Mouse (Mus musculus): ENCODE data around the gene Fam57a. TPM values are rescaled to one million over a fixed set of nuclear protein-coding genes. Genes with fewer than 3 reads are reported as not detected.

Gene Fam57a
- polyA plus RNA-seq, 1 experiment from 2014 or later: 22.8 TPM

DNA sequence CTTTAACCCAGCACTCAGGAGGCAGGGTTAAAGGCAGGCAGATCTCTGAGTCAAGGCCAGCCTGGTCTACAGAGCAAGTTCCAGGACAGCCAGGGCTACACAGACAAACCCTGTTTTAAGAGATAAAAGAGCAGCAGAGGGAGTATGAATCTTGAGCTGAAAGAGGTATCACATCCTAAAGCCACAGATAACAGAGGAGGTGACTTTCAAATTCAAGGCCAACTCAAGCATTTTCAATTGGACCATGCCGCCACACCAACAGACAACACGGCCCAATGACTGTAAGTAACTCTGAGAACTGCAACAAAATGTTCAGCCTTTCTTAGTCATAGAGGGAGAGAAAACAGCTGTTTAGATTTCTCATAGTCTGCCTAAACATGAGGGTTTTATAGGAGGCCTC lies 25.3 kb upstream of the Fam57a start:
- Histone ChIP-seq H3K4me1 (peaks cover 3% of the 10 kb centered on the region), H3K27me3 (replicated peaks) (no peaks in the 10 kb centered on the region), H3K4me2 (no peak overlapping the region), H3K9me3 (no peaks in the 10 kb centered on the region), H3K27ac (replicated peaks) (no peak overlapping the region), H3K9ac (no peak overlapping the region), H3K4me3 (no peak overlapping the region), H3K36me3 (peaks cover 45% of the 10 kb centered on the region)
- no peak for ATAC-seq (ENCODE audit: extremely low read depth, insufficient number of reproducible peaks, low FRiP score, low TSS enrichment)
- 86% methylated on average over 2 of the region's 2 CpGs for WGBS

DNA sequence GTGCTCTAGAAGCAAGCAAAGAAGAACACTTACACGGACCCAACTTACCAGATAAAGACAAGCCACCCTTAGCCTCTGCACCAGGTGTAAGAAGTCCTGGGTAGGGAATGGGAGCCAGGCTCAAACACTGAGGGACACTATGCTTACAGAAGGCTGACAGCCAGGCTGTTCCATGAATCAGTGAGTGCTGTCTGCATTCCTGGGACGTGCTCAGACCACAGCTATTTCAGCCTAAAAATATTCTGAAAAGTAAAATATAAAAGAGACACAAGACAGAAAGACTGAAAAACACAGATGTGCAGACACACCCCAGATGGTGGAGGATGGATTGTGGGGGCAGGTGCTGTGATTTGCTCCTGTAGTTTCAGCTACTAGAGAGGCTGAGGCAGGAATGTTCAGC lies 24.6 kb upstream of the Fam57a start:
- H3K27me3 ChIP-seq (replicated peaks): no peaks in the 10 kb centered on the region
- H3K4me3 ChIP-seq: no peak overlapping the region
- 67% methylated on average over 2 of the region's 2 CpGs for WGBS
- no peaks in the 10 kb centered on the region; the same call in none of the 2 replicates for H3K4me1 ChIP-seq
- H3K4me2 ChIP-seq: no peak overlapping the region
- no peak overlapping the region for H3K27ac ChIP-seq (replicated peaks)
- H3K36me3 ChIP-seq: peaks cover 50% of the 10 kb centered on the region
- no peak overlapping the region for H3K9ac ChIP-seq
- no peaks in the 10 kb centered on the region for H3K9me3 ChIP-seq
- no peak for ATAC-seq (ENCODE audit: extremely low read depth, insufficient number of reproducible peaks, low FRiP score, low TSS enrichment)

DNA sequence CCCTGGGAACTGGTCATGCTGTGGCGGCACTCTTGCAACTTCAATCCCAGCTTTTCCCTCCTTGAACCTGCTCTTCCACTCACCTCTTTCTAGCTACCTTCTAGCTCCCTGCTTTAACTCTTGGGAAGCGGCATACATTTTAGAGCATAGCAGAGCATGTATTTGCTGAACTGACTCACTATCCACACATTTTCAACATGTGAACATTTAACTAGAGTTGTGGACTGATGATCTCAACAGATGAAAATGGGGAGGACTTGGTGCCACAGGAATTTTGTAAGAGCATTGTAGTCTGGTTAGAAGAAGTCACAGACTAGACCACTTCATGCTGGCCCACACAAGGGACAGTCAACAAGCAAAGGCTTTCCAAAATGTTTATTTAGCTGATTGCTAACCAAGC lies 21.1 kb upstream of the Fam57a start:
- Histone ChIP-seq H3K36me3 (peaks cover 65% of the 10 kb centered on the region), H3K9me3 (no peaks in the 10 kb centered on the region), H3K4me3 (no peak overlapping the region), H3K4me1 (peaks cover 5% of the 10 kb centered on the region), H3K9ac (no peak overlapping the region), H3K27me3 (replicated peaks) (no peaks in the 10 kb centered on the region), H3K27ac (replicated peaks) (no peak overlapping the region), H3K4me2 (no peak overlapping the region)
- 95% methylated on average over 2 of the region's 2 CpGs for WGBS
- no peak for ATAC-seq (ENCODE audit: extremely low read depth, insufficient number of reproducible peaks, low FRiP score, low TSS enrichment)

DNA sequence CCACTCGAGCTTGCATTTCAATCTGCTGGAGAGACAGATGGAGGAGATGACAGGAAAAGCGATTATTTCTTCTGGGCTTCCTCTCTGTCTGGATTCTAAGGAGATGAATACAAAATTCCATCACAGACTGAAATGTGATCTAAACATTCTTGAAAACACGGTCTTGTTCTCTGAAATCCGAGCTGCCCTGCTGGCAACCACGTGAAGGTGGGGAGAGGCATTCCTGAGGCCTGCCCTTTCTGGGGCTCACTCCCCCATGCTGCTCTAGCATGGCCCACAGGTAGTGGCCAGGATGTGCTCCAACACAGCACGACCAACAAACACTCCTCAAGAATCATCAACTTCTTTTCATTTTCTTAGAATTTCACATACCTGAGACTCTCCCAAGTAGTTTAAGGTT lies 19.2 kb upstream of the Fam57a start:
- Histone ChIP-seq H3K27ac (replicated peaks) (0 out of 2 replicates have a peak overlapping the region, but pooled peaks have one; percentile 3), H3K4me1 (peaks cover 5% of the 10 kb centered on the region), H3K9me3 (no peaks in the 10 kb centered on the region), H3K4me3 (no peak overlapping the region), H3K9ac (0 out of 2 replicates have a peak overlapping the region, but pooled peaks have one; percentile 9), H3K36me3 (peaks cover 61% of the 10 kb centered on the region), H3K4me2 (no peak overlapping the region), H3K27me3 (replicated peaks) (no peaks in the 10 kb centered on the region)
- 44% methylated on average over 6 of the region's 6 CpGs for WGBS
- ATAC-seq (ENCODE audit: extremely low read depth, insufficient number of reproducible peaks, low FRiP score, low TSS enrichment): no peak

DNA sequence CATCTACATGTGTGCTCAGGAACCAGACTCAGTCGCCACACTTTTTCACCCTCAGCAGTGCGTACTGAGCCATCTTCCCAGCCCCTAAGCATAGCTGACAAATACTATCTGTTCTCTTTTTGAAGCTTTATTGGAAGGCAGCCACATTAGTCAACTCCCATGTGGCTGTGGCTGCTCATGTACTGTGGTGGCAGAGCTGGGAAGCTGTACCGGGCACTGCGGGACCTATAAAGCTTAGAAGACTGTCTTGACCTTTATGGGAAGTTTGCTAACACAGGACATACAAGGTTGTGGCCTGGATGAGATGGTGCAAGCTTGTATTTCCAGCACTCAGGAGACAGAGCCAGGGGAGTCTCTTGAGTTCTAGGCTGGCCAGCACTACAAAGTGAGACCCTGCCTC lies 12.8 kb upstream of the Fam57a start:
- no peak overlapping the region for H3K4me3 ChIP-seq
- H3K4me1 ChIP-seq: peaks cover 6% of the 10 kb centered on the region
- ATAC-seq (ENCODE audit: extremely low read depth, insufficient number of reproducible peaks, low FRiP score, low TSS enrichment): no peak
- peaks cover 27% of the 10 kb centered on the region for H3K36me3 ChIP-seq
- WGBS: 92% methylated on average over 4 of the region's 4 CpGs
- H3K27me3 ChIP-seq (replicated peaks): no peaks in the 10 kb centered on the region
- no peak overlapping the region for H3K9ac ChIP-seq
- no peak overlapping the region for H3K4me2 ChIP-seq
- H3K27ac ChIP-seq (replicated peaks): no peak overlapping the region
- H3K9me3 ChIP-seq: no peaks in the 10 kb centered on the region

DNA sequence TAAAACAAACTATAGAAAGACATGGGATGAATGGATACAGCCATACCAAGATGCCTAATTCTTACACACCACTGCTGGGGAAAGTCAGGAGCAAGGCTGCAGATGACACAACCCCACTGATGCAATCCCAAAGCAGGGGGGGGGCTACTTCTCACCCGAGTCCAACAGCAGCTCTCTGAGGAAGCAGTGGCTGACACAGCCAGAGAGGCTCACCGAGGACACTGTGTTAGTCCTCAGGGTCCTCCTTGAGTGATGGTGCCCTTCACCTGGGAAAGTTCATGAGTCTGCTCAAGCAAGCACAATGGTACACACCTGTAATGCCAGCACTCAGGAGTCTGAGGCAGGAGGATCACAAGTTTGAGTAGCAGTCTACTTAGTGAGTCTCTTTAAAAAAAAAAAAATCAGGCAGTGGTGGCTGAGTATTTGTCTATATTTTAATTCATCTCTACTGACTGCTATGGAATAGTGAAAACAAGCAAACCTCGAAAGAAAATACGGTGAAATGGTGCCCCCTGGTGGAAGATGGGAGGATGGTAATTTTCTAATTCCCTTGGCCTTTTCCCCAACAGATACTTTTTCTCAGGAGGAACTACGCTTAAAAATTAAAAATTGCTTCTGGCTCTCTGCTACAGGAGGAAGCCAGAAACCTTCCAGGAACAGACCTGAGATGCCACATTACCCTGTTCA lies 12.2 kb upstream of the Fam57a start:
- no peak for ATAC-seq (ENCODE audit: extremely low read depth, insufficient number of reproducible peaks, low FRiP score, low TSS enrichment)
- 21% methylated on average over 5 of the region's 5 CpGs for WGBS

DNA sequence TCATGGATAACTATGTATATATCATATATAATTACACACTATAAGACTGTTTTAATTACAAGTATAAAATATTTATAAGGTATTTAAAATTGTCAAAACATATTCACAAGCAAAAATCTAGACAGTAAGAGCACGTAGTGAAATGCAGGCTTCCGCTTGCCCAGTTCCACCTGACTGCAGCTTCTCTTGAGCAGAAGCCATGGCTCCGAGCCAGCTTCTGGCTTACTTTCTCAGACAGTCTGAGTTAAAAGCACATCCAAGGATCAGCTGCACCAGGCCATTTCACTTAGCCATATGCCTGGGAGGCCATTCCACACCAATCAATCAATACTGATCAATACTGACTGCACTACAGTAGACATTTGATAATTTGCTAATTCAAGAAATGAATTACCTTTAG lies 10.5 kb upstream of the Fam57a start:
- Histone ChIP-seq H3K27ac (replicated peaks) (no peak overlapping the region), H3K4me2 (no peak overlapping the region), H3K9me3 (no peaks in the 10 kb centered on the region), H3K4me1 (peaks cover 6% of the 10 kb centered on the region), H3K36me3 (peaks cover 29% of the 10 kb centered on the region), H3K27me3 (replicated peaks) (no peaks in the 10 kb centered on the region), H3K9ac (no peak overlapping the region), H3K4me3 (no peak overlapping the region)
- WGBS: 89% methylated on average over 3 of the region's 3 CpGs
- no peak for ATAC-seq (ENCODE audit: extremely low read depth, insufficient number of reproducible peaks, low FRiP score, low TSS enrichment)

More for the DNA sequence above, 12.2 kb upstream of the Fam57a start:
- H3K4me1 ChIP-seq: peaks cover 6% of the 10 kb centered on the region
- no peak overlapping the region for H3K4me3 ChIP-seq
- no peak overlapping the region for H3K9ac ChIP-seq
- H3K4me2 ChIP-seq: no peak overlapping the region
- H3K9me3 ChIP-seq: no peaks in the 10 kb centered on the region
- no peak overlapping the region for H3K27ac ChIP-seq (replicated peaks)
- H3K27me3 ChIP-seq (replicated peaks): no peaks in the 10 kb centered on the region
- H3K36me3 ChIP-seq: peaks cover 29% of the 10 kb centered on the region

DNA sequence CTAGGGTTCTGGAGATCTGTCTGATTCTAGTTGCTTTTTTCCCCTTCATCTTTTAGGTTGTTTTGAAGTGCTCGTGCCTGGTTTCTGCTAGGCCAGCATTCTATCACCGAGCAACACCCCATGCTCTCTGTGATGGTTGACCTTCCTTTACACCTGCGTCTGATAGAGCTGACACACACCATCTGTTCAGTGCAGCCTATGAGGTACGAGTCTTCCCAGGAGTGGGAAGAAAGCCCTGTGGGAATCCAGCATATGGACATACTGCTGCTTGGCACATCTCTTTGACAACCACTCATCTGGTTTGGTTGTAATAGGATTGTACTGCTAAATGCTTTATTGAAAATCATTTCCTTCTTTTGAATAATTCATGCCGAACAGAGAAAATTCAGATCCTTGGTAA lies 9.3 kb upstream of the Fam57a start:
- Histone ChIP-seq H3K9me3 (no peaks in the 10 kb centered on the region), H3K4me2 (no peak overlapping the region), H3K36me3 (peaks cover 28% of the 10 kb centered on the region), H3K27ac (replicated peaks) (no peak overlapping the region), H3K9ac (no peak overlapping the region), H3K4me1 (peaks cover 6% of the 10 kb centered on the region), H3K27me3 (replicated peaks) (no peaks in the 10 kb centered on the region), H3K4me3 (no peak overlapping the region)
- ATAC-seq (ENCODE audit: extremely low read depth, insufficient number of reproducible peaks, low FRiP score, low TSS enrichment): no peak
- 65% methylated on average over 5 of the region's 5 CpGs for WGBS

DNA sequence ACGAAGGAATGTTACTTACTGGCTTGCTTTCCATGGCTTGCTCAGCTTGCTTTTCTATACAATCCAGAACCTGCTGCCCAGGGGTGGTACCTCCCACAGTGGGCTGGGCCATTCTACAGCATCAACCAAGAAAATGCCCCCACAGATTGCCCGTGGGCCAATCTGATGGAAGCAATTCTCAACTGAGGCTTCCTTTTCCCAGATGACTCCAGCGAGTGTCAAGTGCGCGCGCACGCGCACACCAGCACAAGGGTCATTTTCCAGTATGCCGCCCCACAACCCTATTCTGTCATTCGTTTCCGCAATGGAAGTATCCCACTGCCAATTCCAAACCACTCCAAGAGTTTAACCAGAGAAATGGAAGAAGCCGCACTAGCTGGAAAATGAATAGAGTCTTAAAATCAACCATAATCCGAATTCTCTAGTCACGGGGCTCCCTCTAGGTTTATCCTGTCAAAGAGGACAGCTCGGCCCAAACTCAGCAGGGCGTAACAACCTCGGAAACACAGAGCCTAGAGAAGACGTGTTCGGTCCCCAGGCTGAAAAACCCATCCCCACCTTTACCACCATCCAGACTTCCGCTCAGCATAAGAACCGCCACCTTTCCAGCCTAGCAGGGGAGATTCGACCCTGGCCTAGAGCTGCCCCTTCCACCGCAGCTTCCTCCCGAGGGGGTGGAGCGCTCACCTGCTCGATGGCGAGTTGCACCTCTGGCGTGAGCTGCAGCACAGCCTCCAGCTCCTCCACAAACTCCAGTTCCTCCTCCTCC lies 561 bp upstream of the Fam57a start:
- 1% methylated on average over 28 of the region's 28 CpGs for WGBS
- Histone ChIP-seq H3K9me3 (no peaks in the 10 kb centered on the region), H3K4me1 (peaks cover 12% of the 10 kb centered on the region), H3K36me3 (peaks cover 19% of the 10 kb centered on the region), H3K9ac (peak overlapping the region; percentile 85), H3K27me3 (replicated peaks) (no peaks in the 10 kb centered on the region), H3K4me2 (peak overlapping the region; percentile 93), H3K27ac (replicated peaks) (peak overlapping the region; percentile 21), H3K4me3 (peak overlapping the region; percentile 77)
- no peak for ATAC-seq (ENCODE audit: extremely low read depth, insufficient number of reproducible peaks, low FRiP score, low TSS enrichment)

DNA sequence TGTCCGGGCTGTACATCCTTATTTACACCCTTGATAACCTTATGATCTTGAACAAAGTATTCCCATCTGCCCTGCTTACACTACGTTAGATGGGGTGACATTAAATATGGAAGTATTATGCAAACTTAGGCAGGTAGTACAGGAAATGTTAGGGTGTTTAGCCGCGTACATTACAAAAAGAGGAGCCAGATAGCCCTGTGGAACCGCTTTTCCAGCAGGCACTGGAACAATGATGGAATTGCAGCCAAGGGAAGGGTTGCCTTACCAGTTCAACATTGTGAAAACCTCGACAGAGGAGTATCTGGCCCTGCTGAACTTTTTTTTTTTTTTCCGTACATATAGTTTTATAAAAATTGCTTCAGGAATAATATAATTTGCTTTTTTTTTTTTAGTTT lies 672 bp downstream of the Fam57a start:
- H3K9ac ChIP-seq: peak overlapping the region; percentile 85
- H3K27me3 ChIP-seq (replicated peaks): no peaks in the 10 kb centered on the region
- 0 out of 2 replicates have a peak overlapping the region, but pooled peaks have one; percentile 55 for H3K27ac ChIP-seq (replicated peaks)
- peaks cover 10% of the 10 kb centered on the region for H3K36me3 ChIP-seq
- peaks cover 12% of the 10 kb centered on the region for H3K4me1 ChIP-seq
- WGBS: 16% methylated on average over 7 of the region's 7 CpGs
- H3K4me2 ChIP-seq: peak overlapping the region; percentile 93
- no peak for ATAC-seq (ENCODE audit: extremely low read depth, insufficient number of reproducible peaks, low FRiP score, low TSS enrichment)
- no peaks in the 10 kb centered on the region for H3K9me3 ChIP-seq
- peak overlapping the region; percentile 77 for H3K4me3 ChIP-seq

DNA sequence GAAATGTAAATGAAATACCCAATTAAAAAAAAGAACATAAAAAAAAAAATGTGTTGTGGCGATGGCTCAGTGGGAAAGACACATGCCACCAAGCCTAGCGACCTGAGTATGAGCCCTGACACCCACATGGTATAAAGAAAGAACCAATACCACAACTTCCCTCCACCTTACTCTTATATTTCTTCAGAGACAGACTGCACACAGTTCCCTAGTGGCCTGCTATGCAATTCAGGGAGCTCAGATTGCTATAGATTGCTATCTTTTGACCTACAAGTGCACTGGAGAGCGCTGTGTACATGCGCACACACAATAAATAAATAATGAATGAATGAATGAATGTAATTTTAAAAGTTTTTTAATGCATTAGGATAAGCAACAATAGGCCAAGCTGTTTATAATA lies 4.3 kb downstream of the Fam57a start:
- Histone ChIP-seq H3K4me2 (no peak overlapping the region), H3K4me1 (peaks cover 6% of the 10 kb centered on the region), H3K9ac (no peak overlapping the region), H3K36me3 (peaks cover 5% of the 10 kb centered on the region; the same call in 1 of the 2 replicates), H3K9me3 (no peaks in the 10 kb centered on the region), H3K4me3 (no peak overlapping the region), H3K27me3 (replicated peaks) (no peaks in the 10 kb centered on the region), H3K27ac (replicated peaks) (no peak overlapping the region)
- 77% methylated on average over 4 of the region's 4 CpGs for WGBS
- ATAC-seq (ENCODE audit: extremely low read depth, insufficient number of reproducible peaks, low FRiP score, low TSS enrichment): no peak

Measured in heart, embryonic 13.5 days (tissue).